Mouse (Mus musculus) limb, embryonic 13.5 days (tissue): Measurements from ENCODE around the gene Spdl1. TPM values are rescaled to one million over a fixed set of nuclear protein-coding genes. Genes with fewer than 3 reads are reported as not detected.

Experiments used
- ATAC-seq: fragments of 200-750 bp; cut with Nextera tagmentation; 2 replicates; pipeline ENCODE4 v1.8.0; 2017; ENCODE audit warnings: low read depth, moderate number of reproducible peaks, moderate TSS enrichment; ENCODE audit not compliant: low FRiP score
- H3K27ac ChIP-seq: fragments of 300-500 bp; sonication (generic); 2 replicates; pipeline ENCODE4 v1.5.1; 2015; ENCODE audit warnings: inconsistent platforms, mild to moderate bottlenecking, moderate library complexity
- H3K27me3 ChIP-seq: fragments of 300-500 bp; sonication (generic); 2 replicates; pipeline ENCODE4 v1.6.1; 2015; ENCODE audit warnings: mild to moderate bottlenecking, inconsistent platforms
- H3K36me3 ChIP-seq: fragments of 300-500 bp; sonication (generic); 2 replicates; pipeline ENCODE4 v1.6.1; 2015; ENCODE audit warnings: inconsistent platforms, mild to moderate bottlenecking, moderate library complexity
- H3K4me1 ChIP-seq: fragments of 300-500 bp; sonication (generic); 2 replicates; pipeline ENCODE4 v1.6.1; 2015; ENCODE audit warnings: inconsistent platforms
- H3K4me2 ChIP-seq: fragments of 300-500 bp; sonication (generic); replicated peaks from 2 replicates; pipeline ENCODE4 v1.6.1; 2015; ENCODE audit warnings: inconsistent platforms, mild to moderate bottlenecking, moderate library complexity
- H3K4me3 ChIP-seq: fragments of 300-500 bp; sonication (generic); 2 replicates; pipeline ENCODE4 v1.5.1; 2015; ENCODE audit warnings: moderate library complexity, mild to moderate bottlenecking, inconsistent platforms
- H3K9ac ChIP-seq: fragments of 300-500 bp; sonication (generic); 2 replicates; pipeline ENCODE4 v1.6.1; 2015; ENCODE audit warnings: mild to moderate bottlenecking, inconsistent platforms
- H3K9me3 ChIP-seq: fragments of 300-500 bp; sonication (generic); 2 replicates; pipeline ENCODE4 v1.6.1; 2016; ENCODE audit warnings: inconsistent platforms
- WGBS: fragments of 180-500 bp; shearing (Covaris S2); methylation state at CpG from one replicate; pipeline ENCODE4 v1.1.7; 2015; 5-methylcytosine and 5-hydroxymethylcytosine counted together
- polyA plus RNA-seq: library from polyadenylated mRNA; unstranded; fragments of >200 nt; fragmentation: Nextera tagmentation; extraction: Ambion mirVana; gene quantifications from 2 replicates; pipeline ENCODE4 v1.2.1, GENCODE M21; 2015

The Spdl1 gene
- polyA plus RNA-seq, 1 experiment from 2014 or later, result 22.5 TPM

- no peaks in the 10 kb centered on the region for H3K27me3 ChIP-seq
- ATAC-seq, result no peak
- WGBS, result 28% methylated on average over 4 of the region's 4 CpGs
- H3K4me3 ChIP-seq, result no peak overlapping the region
- no peaks in the 10 kb centered on the region for H3K9me3 ChIP-seq
- H3K27ac ChIP-seq, result no peak overlapping the region
- H3K4me1 ChIP-seq, result no peaks in the 10 kb centered on the region
- no peak overlapping the region for H3K4me2 ChIP-seq
- no peak overlapping the region for H3K9ac ChIP-seq
- no peaks in the 10 kb centered on the region for H3K36me3 ChIP-seq
These were observed 37.3 kb downstream of the Spdl1 start for GRCm38 (mm10) chr11:34796097-34796496.

DNA sequence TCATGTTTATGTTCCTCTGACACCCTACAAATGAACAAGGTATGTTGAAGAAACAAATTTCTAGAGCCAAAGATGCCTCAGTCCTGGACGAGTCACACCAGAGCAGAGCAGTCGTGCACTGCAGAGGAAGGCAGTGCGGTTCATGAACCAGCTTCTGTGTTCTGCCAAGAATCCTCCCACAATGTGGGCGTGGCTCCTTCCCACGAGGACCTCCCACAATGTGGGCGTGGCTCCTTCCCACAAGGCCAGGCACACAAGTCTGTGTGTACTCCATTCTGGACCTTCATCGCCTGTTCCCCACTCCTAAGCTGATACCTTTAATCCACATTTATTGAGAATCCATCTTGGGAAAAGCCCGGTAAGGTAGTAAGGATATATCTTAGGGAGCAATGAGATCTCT lies 41.6 kb downstream of the Spdl1 start:
- H3K4me3 ChIP-seq, result no peak overlapping the region
- no peaks in the 10 kb centered on the region for H3K4me1 ChIP-seq
- ATAC-seq, result no peak
- no peaks in the 10 kb centered on the region for H3K9me3 ChIP-seq
- no peak overlapping the region for H3K9ac ChIP-seq
- H3K36me3 ChIP-seq, result no peaks in the 10 kb centered on the region
- 61% methylated on average over 8 of the region's 8 CpGs for WGBS
- H3K4me2 ChIP-seq, result no peak overlapping the region
- H3K27ac ChIP-seq, result no peak overlapping the region
- no peaks in the 10 kb centered on the region for H3K27me3 ChIP-seq

- no peaks in the 10 kb centered on the region for H3K9me3 ChIP-seq
- H3K27me3 ChIP-seq, result no peaks in the 10 kb centered on the region
- H3K4me2 ChIP-seq, result no peak overlapping the region
- H3K4me3 ChIP-seq, result no peak overlapping the region
- H3K4me1 ChIP-seq, result no peaks in the 10 kb centered on the region
- no peak overlapping the region for H3K9ac ChIP-seq
- H3K36me3 ChIP-seq, result no peaks in the 10 kb centered on the region
- ATAC-seq, result no peak
- no peak overlapping the region for H3K27ac ChIP-seq
These were observed 48.6 kb downstream of the Spdl1 start for GRCm38 (mm10) chr11:34784864-34785263.

DNA sequence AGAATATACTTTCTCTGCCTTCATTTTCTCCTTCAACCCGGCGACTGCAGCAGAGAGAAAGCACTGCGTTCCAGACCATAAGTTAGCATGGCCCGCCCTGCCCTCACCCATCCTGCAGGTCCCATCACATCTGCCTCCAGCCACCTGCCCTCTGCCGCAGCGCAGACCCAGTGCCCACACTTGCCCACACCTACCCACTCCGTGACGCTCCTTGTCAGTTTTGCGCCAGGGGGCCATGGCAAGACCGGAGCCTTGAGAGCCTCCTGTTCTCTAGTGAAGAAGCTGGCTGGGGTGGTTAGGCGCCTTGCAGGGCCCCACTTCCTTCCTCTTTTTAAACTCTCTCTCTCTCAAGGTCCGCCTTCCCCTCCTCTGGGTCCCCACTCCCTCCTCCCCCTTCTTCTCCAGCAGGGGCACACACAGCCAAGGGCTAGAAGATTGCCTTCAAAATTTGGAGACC lies 49.8 kb downstream of the Spdl1 start, which contains the start of gene Dock2:
Gene Dock2 (minus strand): TSS at position 306 of the 457 bp plus-strand sequence.
- H3K4me3 ChIP-seq, result no peak within 1 kb of the TSS
- H3K27ac ChIP-seq, result no peak within 1 kb of the TSS
- H3K4me2 ChIP-seq, result no peak within 1 kb of the TSS
- WGBS, result 86% methylated on average over 12 of the region's 12 CpGs
- H3K27me3 ChIP-seq, result no peaks in the 10 kb centered on the region
- ATAC-seq, result no peak
- no peak within 1 kb of the TSS for H3K9ac ChIP-seq
- no peaks in the 10 kb centered on the region for H3K36me3 ChIP-seq
- no peaks in the 10 kb centered on the region for H3K9me3 ChIP-seq
- H3K4me1 ChIP-seq, result no peaks in the 10 kb centered on the region

DNA sequence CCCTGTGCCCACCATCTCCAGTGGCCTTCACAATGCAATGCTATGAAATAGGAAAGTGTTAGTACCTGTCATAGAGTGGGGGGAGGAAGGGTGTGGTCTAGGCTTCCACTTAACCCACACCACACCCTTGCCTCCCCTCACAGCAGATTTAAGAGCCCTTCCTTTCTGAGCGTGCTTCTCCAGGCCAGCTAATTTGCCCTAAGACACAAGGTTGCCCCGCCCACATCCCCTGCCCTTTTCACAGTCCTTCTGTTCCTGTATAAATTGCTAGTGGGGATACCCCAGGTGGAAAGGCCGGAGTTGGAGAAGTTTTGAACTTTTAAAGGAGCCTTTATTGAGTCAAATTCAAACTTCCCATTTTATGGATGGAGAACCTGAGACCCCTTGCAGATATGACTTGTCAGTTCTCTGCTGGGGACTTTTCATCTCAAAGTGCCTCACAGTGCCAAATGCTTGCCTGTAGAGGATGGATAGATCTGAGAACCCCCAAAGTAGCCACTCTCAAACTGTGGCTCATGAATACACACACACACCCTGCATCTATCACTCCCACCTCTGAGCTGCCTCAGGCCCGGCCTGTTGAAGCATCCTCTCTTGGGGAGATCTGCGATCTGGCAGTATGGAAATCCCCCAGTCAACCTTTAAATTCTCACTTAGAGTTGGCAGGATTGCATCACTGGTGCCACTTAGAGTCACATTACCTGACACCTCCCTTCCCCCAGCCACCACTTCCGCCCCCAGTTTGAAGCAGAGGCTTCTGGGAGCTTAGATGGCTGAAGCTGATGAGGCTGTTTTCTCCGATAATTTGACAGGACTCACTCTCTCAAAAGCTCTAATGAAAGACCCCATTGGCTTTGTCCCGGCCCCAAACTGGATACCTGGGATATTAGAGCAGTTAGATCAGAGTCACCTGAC lies 50.7 kb downstream of the Spdl1 start:
- ATAC-seq, result no peak
- Histone ChIP-seq H3K9ac (no peak overlapping the region), H3K27me3 (no peaks in the 10 kb centered on the region), H3K27ac (no peak overlapping the region), H3K36me3 (no peaks in the 10 kb centered on the region), H3K4me1 (no peaks in the 10 kb centered on the region), H3K4me3 (no peak overlapping the region), H3K4me2 (no peak overlapping the region), H3K9me3 (no peaks in the 10 kb centered on the region)
- 71% methylated on average over 8 of the region's 8 CpGs for WGBS

GRCm38 (mm10) chr11:34780786-34781185 lies 52.7 kb downstream of the Spdl1 start:
- Histone ChIP-seq H3K4me3 (no peak overlapping the region), H3K9ac (no peak overlapping the region), H3K36me3 (no peaks in the 10 kb centered on the region), H3K9me3 (no peaks in the 10 kb centered on the region), H3K27ac (no peak overlapping the region), H3K27me3 (no peaks in the 10 kb centered on the region), H3K4me1 (no peaks in the 10 kb centered on the region), H3K4me2 (no peak overlapping the region)
- WGBS, result 83% methylated on average over 2 of the region's 2 CpGs
- ATAC-seq, result no peak

- no peak overlapping the region for H3K4me2 ChIP-seq
- no peak overlapping the region for H3K9ac ChIP-seq
- H3K36me3 ChIP-seq, result no peaks in the 10 kb centered on the region
- no peak for ATAC-seq
- 81% methylated on average over 4 of the region's 4 CpGs for WGBS
- H3K4me1 ChIP-seq, result no peaks in the 10 kb centered on the region
- H3K27ac ChIP-seq, result no peak overlapping the region
- H3K9me3 ChIP-seq, result no peaks in the 10 kb centered on the region
- no peak overlapping the region for H3K4me3 ChIP-seq
- no peaks in the 10 kb centered on the region for H3K27me3 ChIP-seq
These were observed 53.5 kb downstream of the Spdl1 start for GRCm38 (mm10) chr11:34779966-34780365.

GRCm38 (mm10) chr11:34778351-34778750 lies 55.1 kb downstream of the Spdl1 start:
- no peak overlapping the region for H3K9ac ChIP-seq
- no peak for ATAC-seq
- H3K27ac ChIP-seq, result no peak overlapping the region
- H3K27me3 ChIP-seq, result no peaks in the 10 kb centered on the region
- no peaks in the 10 kb centered on the region for H3K9me3 ChIP-seq
- no peak overlapping the region for H3K4me2 ChIP-seq
- H3K36me3 ChIP-seq, result no peaks in the 10 kb centered on the region
- 91% methylated on average over 3 of the region's 3 CpGs for WGBS
- no peak overlapping the region for H3K4me3 ChIP-seq
- H3K4me1 ChIP-seq, result no peaks in the 10 kb centered on the region

DNA sequence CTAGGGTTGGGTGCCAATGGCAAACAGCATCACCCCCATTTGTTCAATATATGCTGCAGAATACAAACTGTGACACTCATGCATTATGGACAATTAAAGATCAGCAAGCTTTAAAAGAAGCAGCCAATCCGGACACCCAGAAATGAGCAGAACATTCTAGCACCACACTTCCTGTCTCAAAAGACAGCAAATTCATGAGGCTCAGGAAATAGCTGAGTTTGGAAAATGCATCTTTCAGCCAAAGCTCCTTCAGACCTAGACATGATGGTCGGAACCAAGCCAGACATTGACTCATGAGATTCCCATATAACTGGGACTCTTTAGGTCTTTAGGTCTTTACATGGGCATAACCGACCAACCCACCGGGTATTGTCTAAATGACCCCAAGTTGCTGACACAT lies 55.9 kb downstream of the Spdl1 start:
- Histone ChIP-seq H3K27me3 (no peaks in the 10 kb centered on the region), H3K9ac (no peak overlapping the region), H3K36me3 (no peaks in the 10 kb centered on the region), H3K9me3 (no peaks in the 10 kb centered on the region), H3K27ac (no peak overlapping the region), H3K4me2 (no peak overlapping the region), H3K4me1 (no peaks in the 10 kb centered on the region), H3K4me3 (no peak overlapping the region)
- no peak for ATAC-seq
- WGBS, result 87% methylated on average over 4 of the region's 4 CpGs

- Histone ChIP-seq H3K9me3 (no peaks in the 10 kb centered on the region), H3K9ac (no peak overlapping the region), H3K4me3 (no peak overlapping the region), H3K27me3 (no peaks in the 10 kb centered on the region), H3K27ac (no peak overlapping the region), H3K4me1 (no peaks in the 10 kb centered on the region), H3K36me3 (no peaks in the 10 kb centered on the region), H3K4me2 (no peak overlapping the region)
- no peak for ATAC-seq
- WGBS, result 53% methylated on average over 2 of the region's 2 CpGs
These were observed 57.4 kb downstream of the Spdl1 start for GRCm38 (mm10) chr11:34776054-34776453.

- Histone ChIP-seq H3K27ac (no peak overlapping the region), H3K27me3 (no peaks in the 10 kb centered on the region), H3K9ac (no peak overlapping the region), H3K4me2 (no peak overlapping the region), H3K4me1 (no peaks in the 10 kb centered on the region), H3K9me3 (no peaks in the 10 kb centered on the region), H3K4me3 (no peak overlapping the region), H3K36me3 (no peaks in the 10 kb centered on the region)
- no peak for ATAC-seq
- 75% methylated on average over 2 of the region's 2 CpGs for WGBS
These were observed 58.8 kb downstream of the Spdl1 start for GRCm38 (mm10) chr11:34774636-34775035.

DNA sequence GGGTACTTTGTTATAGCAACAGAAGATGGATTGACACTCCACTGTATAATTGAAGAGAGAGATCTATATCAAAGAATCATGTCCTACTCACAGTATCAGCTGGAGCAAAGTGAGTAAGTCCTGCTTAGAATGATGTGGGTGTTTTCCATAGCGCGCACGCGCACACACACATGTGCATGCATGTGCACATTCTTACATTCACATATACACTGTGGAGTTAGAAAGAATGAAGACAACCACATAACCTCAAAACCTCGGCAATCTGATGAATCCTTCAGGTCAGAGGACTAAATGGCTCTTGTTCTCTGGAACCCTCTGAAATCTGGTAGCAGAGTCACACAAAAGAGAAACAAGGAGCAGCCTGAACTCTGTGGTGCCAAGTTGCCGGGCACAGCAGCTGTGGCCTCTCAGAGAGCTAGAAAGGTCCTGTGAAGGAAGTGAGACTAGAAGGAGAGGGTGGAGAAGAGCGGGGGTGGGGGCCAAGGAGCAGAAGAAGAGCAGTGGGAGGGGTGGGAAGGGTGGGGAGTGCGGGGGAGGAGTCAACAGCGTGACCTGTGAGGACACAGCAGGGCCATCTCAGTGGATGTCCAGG lies 60.0 kb downstream of the Spdl1 start:
- Histone ChIP-seq H3K9ac (no peak overlapping the region), H3K4me1 (no peaks in the 10 kb centered on the region), H3K4me3 (no peak overlapping the region), H3K27me3 (no peaks in the 10 kb centered on the region), H3K27ac (no peak overlapping the region), H3K9me3 (no peaks in the 10 kb centered on the region), H3K4me2 (no peak overlapping the region), H3K36me3 (no peaks in the 10 kb centered on the region)
- 84% methylated on average over 9 of the region's 9 CpGs for WGBS
- no peak for ATAC-seq
